Mouse (Mus musculus) bone marrow, adult 2 months (tissue): ENCODE data around the gene Wfdc3.

Experiments used
- CTCF ChIP-seq: fragments of 200-500 bp; IDR thresholded peaks from 2 replicates; pipeline ENCODE4 v1.5.1; 2011; ENCODE audit warnings: low read length, control low read depth; ENCODE audit not compliant: control insufficient read depth, insufficient read depth
- POLR2A ChIP-seq: fragments of 200-500 bp; IDR thresholded peaks from 2 replicates; pipeline ENCODE4 v1.6.1; 2011; ENCODE audit warnings: low read depth, mild to moderate bottlenecking, control low read depth, low read length, borderline replicate concordance; ENCODE audit not compliant: control insufficient read depth

DNA sequence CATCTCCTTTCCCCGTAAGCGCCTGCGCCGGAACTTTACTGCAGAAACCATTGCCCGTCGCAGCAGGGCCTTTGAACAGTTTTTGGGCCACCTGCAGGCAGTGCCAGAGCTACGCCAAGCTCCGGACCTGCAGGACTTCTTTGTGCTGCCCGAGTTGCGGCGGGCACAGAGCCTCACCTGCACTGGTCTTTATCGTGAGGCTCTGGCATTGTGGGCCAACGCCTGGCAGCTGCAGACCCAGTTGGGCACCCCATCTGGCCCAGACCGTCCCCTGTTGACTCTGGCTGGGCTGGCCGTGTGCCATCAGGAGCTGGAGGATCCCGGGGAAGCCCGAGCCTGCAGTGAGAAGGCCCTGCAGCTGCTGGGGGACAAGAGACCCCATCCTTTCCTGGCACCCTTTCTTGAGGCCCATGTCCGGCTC is 46.1 kb upstream of the Wfdc3 start:
- TF ChIP-seq CTCF = no peak
- TF ChIP-seq POLR2A = no peak
